Mouse (Mus musculus): ENCODE results near the gene Zbtb8b.

DNA sequence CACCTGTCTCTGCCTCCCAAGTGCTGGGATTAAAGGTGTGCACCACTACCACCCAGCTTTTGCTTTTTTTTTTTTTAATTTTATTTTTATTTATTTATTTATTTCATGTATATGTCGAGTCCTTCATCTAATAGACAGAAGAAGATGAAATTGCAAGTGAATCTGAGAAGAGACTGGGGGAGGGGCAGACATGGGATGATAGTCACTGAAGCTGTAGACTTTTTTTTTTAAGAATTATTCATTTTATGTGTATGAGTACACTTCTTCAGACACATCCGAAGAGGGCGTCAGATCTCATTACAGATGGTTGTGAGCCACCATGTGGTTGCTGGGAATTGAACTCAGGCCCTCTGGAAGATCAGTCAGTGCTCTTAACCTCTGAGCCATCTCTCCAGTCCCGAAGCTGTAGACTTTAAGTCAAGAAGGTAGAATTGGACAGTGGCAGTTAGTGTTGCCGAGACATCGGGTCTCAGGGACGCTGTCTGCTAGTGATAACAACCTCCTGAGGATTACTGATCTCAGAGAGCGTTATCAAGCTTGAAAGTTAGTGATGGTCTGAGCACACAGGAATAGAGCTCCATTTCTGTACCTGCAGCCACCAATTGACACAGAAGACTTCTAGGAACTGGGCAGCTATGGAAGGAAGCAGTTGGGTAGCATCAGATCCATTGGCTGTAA, 54.2 kb downstream of the Zbtb8b start:
- TF ChIP-seq EP300 (IDR thresholded peaks at IDR 0.05; ENCODE audit: low read depth) (peak; percentile 89), CTCF (IDR thresholded peaks at IDR 0.05; ENCODE audit: low read depth) (no peak)

All from liver, embryonic 14.5 days (tissue).